Mouse (Mus musculus) C2C12 (cell line): ENCODE measurements around the gene Ddias.
A peak's percentile ranks its signal among the peaks of the same experiment; 100 is the strongest.

Source experiments
- CEBPB ChIP-seq: IDR thresholded peaks from one replicate; pipeline ENCODE4 v1.6.1; 2011; ENCODE audit warnings: low read depth, mild to moderate bottlenecking, control low read depth, moderate library complexity
- CTCF ChIP-seq: IDR thresholded peaks from one replicate; pipeline ENCODE4 v1.5.1; 2011; ENCODE audit not compliant: control insufficient read depth, insufficient read depth, insufficient read length
- FOSL1 ChIP-seq: IDR thresholded peaks from one replicate; pipeline ENCODE4 v1.8.0; 2011; ENCODE audit warnings: mild to moderate bottlenecking, low read length; ENCODE audit not compliant: poor library complexity, insufficient read depth, severe bottlenecking
- MAX ChIP-seq: IDR thresholded peaks from one replicate; pipeline ENCODE4 v1.6.1; 2011; ENCODE audit warnings: mild to moderate bottlenecking, control low read depth
- MYOD1 ChIP-seq: IDR thresholded peaks from one replicate; pipeline ENCODE4 v1.6.1; 2011; ENCODE audit warnings: low read depth; ENCODE audit not compliant: control insufficient read depth, insufficient read length
- USF1 ChIP-seq: IDR thresholded peaks from one replicate; pipeline ENCODE4 v1.6.1; 2011; ENCODE audit warnings: low read depth, mild to moderate bottlenecking, control low read depth, moderate library complexity

- no peak for TF ChIP-seq CTCF
- TF ChIP-seq MAX, result no peak
- no peak for TF ChIP-seq MYOD1
- TF ChIP-seq CEBPB, result no peak
- peak; percentile 87 for TF ChIP-seq USF1
- no peak for TF ChIP-seq FOSL1
These were observed 838 bp upstream of the Ddias start for GRCm38 (mm10) chr7:92874761-92875408.
